Mouse (Mus musculus) forebrain, postnatal 0 days (tissue): Measurements from ENCODE around the gene Brpf3. TPM values are rescaled to one million over a fixed set of nuclear protein-coding genes. Genes with fewer than 3 reads are reported as not detected.
"Not testable (repeated sequence)": the region's sequence is repeated elsewhere in the genome, so short reads cannot be mapped to it uniquely, and the experiment has no call there.

Experiments
- ATAC-seq: fragments of 200-750 bp; cut with Nextera tagmentation; 2 replicates; pipeline ENCODE4 v1.8.0; 2017; ENCODE audit warnings: mild to moderate bottlenecking, moderate library complexity
- DNase-seq: peaks from one replicate; pipeline ENCODE4 v3.0.0-alpha.2; 2015
- H3K27ac ChIP-seq: fragments of 300-500 bp; sonication (generic); 2 replicates; pipeline ENCODE4 v1.5.1; 2014; ENCODE audit warnings: low read depth, mild to moderate bottlenecking, antibody characterized with exemption, low read length, moderate library complexity, mixed read lengths
- H3K27me3 ChIP-seq: fragments of 300-500 bp; sonication (generic); 2 replicates; pipeline ENCODE4 v1.6.1; 2014; ENCODE audit warnings: mild to moderate bottlenecking, low read length, mixed read lengths; ENCODE audit not compliant: insufficient read depth
- H3K36me3 ChIP-seq: fragments of 300-500 bp; sonication (generic); 2 replicates; pipeline ENCODE4 v1.6.1; 2014; ENCODE audit warnings: mild to moderate bottlenecking, moderate library complexity; ENCODE audit not compliant: insufficient read depth
- H3K4me1 ChIP-seq: fragments of 300-500 bp; sonication (generic); 2 replicates; pipeline ENCODE4 v1.6.1; 2014; ENCODE audit warnings: antibody characterized with exemption; ENCODE audit not compliant: insufficient read depth
- H3K4me2 ChIP-seq: fragments of 300-500 bp; sonication (generic); 2 replicates; pipeline ENCODE4 v1.6.1; 2014; ENCODE audit warnings: low read depth, mild to moderate bottlenecking, moderate library complexity
- H3K4me3 ChIP-seq: fragments of 300-500 bp; sonication (generic); 2 replicates; pipeline ENCODE4 v1.5.1; 2014; ENCODE audit warnings: low read depth, low read length, mixed read lengths
- H3K9ac ChIP-seq: fragments of 300-500 bp; sonication (generic); 2 replicates; pipeline ENCODE4 v1.6.1; 2014; ENCODE audit warnings: mild to moderate bottlenecking
- H3K9me3 ChIP-seq: fragments of 300-500 bp; sonication (generic); 2 replicates; pipeline ENCODE4 v1.6.1; 2016; ENCODE audit warnings: low read length
- CTCF ChIP-seq: sonication (generic); IDR thresholded peaks from 2 replicates; pipeline ENCODE4 v1.5.1; 2016; ENCODE audit warnings: antibody characterized with exemption, control low read depth, low read depth
- WGBS: fragments of 180-500 bp; shearing (Covaris S2); extraction: QIAGEN DNeasy Blood & Tissue Kit; methylation state at CpG from one replicate; pipeline ENCODE4 v1.1.7; 2014; 5-methylcytosine and 5-hydroxymethylcytosine counted together
- polyA plus RNA-seq: library from polyadenylated mRNA; unstranded; fragments of >200 nt; fragmentation: Nextera tagmentation; extraction: Ambion mirVana; gene quantifications from 2 replicates; pipeline ENCODE4 v1.2.1, GENCODE M21; 2015
- total RNA-seq: library from RNA; depleted of rRNA; stranded (reverse); fragments of >200 nt; gene quantifications from 2 replicates; pipeline ENCODE4 v1.2.3, GENCODE M21; 2014

Brpf3 gene
- total and polyA plus RNA-seq, 2 experiments from 2014 or later = 4.1 to 13.0 TPM

DNA sequence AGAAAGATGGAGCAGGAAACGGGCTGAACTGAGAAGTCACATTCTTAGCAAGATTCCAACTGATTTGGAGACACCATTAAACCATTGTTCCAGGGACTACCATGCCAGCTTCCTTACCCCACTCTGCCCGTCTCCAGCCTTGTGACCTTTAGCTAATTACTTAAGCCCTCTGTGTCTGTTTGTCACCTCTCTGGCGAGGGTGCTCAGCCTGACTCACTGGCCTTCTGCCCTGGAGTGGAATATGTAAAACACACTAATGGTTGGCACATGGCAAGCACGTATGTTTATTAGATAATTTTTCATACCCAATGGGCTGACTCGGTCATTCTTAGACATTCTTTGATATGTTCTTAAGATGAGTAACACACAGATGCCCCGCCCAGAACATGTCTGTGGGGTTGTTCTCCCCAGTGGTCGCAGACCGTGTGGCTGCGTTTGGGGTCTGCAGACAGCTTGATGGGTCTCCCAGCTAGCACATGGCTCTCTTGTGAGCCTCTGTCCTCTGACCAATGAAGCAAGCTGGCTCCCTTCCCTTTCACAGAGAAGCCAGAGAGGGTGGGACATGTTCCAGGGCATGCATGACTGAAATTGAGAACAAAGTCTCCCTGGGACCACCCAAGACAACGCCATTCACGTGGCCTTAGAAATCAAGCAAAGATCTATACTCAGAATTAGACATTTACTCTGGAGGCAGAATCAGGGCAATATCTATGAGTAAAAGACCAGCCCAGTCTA lies 33.9 kb upstream of the Brpf3 start:
- no peak overlapping the region for H3K4me2 ChIP-seq
- no peaks in the 10 kb centered on the region for H3K9me3 ChIP-seq
- no peak for TF ChIP-seq CTCF
- H3K27ac ChIP-seq = no peak overlapping the region
- WGBS = 74% methylated on average over 11 of the region's 11 CpGs
- no peak for ATAC-seq
- H3K27me3 ChIP-seq = peaks cover 26% of the 10 kb centered on the region
- H3K9ac ChIP-seq = no peak overlapping the region
- no peak for DNase-seq
- no peak overlapping the region for H3K4me3 ChIP-seq
- H3K36me3 ChIP-seq = no peaks in the 10 kb centered on the region
- peaks cover 5% of the 10 kb centered on the region; the same call in 1 of the 2 replicates for H3K4me1 ChIP-seq

DNA sequence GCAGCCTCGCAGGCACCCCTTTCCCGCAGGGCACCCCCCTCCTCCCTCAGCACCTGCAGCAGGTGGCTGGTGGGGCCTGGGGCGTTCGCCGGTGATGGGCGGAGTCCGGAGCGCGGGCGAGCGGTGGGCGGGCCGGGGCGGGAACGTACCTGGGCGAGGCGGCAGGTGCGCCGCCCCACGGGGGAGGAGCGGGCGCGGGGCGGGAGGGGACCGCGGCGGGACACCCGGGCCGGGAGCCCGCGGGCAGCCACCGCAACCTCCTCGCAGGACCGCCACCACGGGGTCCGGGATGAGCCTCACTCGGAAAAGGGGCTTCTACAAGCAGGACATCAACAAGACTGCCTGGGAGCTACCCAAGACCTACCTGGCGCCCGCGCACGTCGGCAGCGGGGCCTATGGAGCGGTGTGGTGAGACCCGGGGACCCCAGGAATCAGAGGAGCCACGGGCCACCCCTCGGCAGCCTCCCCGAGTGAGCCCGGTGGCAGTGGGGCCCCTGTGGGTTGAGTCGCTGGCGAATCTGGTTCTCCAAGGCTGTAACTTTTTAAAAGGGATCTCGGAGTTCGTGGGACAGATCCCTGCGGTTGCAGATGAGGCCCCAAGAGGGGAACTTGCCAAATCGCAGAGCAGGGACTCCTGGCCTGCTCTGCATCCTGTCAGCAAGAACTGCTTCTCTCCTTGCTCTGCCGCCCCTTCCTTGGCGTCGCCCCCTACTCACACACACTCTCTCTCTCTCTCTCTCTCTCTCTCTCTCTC lies 31.6 kb upstream of the Brpf3 start, which contains the start of gene Mapk13:
Mapk13 (plus strand) TSS at position 177 of the 754 bp plus-strand sequence.
- 0 out of 2 replicates have a peak within 1 kb of the TSS, but pooled peaks have one; percentile 33 for H3K9ac ChIP-seq
- peak; percentile 16 for DNase-seq
- no peak for TF ChIP-seq CTCF
- peak within 1 kb of the TSS; percentile 58 for H3K4me2 ChIP-seq
- peak within 1 kb of the TSS; percentile 33 for H3K4me3 ChIP-seq
- no peak within 1 kb of the TSS for H3K27ac ChIP-seq
- no peaks in the 10 kb centered on the region for H3K36me3 ChIP-seq
- H3K9me3 ChIP-seq = no peaks in the 10 kb centered on the region
- no peak for ATAC-seq
- peaks cover 5% of the 10 kb centered on the region; the same call in 1 of the 2 replicates for H3K4me1 ChIP-seq
- 5% methylated on average over 54 of the region's 58 CpGs for WGBS
- peaks cover 26% of the 10 kb centered on the region for H3K27me3 ChIP-seq

DNA sequence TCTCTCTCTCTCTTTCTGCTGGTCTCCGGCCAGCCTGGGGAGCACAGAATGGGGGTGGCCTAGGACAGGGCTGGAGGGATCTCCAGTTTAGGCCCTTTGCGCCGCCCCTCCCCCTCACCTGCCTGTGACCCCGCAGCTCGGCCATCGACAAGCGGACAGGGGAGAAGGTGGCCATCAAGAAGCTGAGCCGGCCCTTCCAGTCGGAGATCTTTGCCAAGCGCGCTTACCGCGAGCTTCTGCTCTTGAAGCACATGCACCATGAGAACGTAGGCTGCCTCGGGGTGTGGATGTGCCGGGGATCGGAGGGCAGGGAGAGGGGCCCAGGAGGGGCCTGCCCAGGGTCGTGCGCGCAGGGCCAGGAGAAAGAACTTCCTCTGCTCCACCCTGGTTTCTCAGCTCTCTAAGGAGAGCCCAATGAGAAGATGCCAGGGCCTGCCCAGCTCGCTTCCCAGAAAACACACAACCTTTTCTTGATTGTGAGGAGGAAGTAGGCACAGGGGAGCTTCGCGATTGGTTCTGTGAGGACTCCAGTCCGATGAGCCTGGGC lies 30.9 kb upstream of the Brpf3 start:
- Histone ChIP-seq H3K4me3 (peak overlapping the region; percentile 33), H3K36me3 (no peaks in the 10 kb centered on the region), H3K9ac (no peak overlapping the region), H3K27ac (no peak overlapping the region), H3K9me3 (no peaks in the 10 kb centered on the region), H3K27me3 (peaks cover 26% of the 10 kb centered on the region), H3K4me2 (peak overlapping the region; percentile 58), H3K4me1 (peaks cover 5% of the 10 kb centered on the region; the same call in 1 of the 2 replicates)
- 5% methylated on average over 24 of the region's 24 CpGs for WGBS
- no peak for TF ChIP-seq CTCF
- ATAC-seq (no peak), DNase-seq (peak; percentile 16)

DNA sequence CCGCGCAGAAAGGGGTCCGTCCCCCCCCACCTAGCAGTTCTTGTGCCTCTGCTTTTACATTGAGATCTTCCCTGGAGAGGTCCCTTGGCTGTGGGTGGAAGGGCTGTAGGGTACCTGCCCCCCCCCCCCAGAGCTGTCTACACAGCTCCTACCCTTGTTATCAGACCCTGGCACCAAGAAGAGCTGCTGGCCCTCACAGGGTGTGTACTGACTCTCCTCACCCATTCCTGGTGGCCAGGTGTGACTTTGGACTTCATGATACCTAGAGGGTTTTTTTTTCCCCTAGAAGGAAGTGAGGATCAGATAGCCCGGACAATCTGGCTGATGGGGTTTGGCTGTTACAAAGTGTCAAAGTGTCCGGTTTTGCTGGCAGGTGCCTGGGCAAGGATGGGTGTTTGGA lies 29.6 kb upstream of the Brpf3 start:
- peaks cover 5% of the 10 kb centered on the region; the same call in 1 of the 2 replicates for H3K4me1 ChIP-seq
- no peak overlapping the region for H3K27ac ChIP-seq
- H3K9ac ChIP-seq = no peak overlapping the region
- no peak overlapping the region for H3K4me2 ChIP-seq
- no peak for TF ChIP-seq CTCF
- H3K9me3 ChIP-seq = no peaks in the 10 kb centered on the region
- no peak for DNase-seq
- no peak overlapping the region for H3K4me3 ChIP-seq
- no peak for ATAC-seq
- no peaks in the 10 kb centered on the region for H3K36me3 ChIP-seq
- H3K27me3 ChIP-seq = peaks cover 26% of the 10 kb centered on the region
- WGBS = 94% methylated on average over 5 of the region's 5 CpGs

DNA sequence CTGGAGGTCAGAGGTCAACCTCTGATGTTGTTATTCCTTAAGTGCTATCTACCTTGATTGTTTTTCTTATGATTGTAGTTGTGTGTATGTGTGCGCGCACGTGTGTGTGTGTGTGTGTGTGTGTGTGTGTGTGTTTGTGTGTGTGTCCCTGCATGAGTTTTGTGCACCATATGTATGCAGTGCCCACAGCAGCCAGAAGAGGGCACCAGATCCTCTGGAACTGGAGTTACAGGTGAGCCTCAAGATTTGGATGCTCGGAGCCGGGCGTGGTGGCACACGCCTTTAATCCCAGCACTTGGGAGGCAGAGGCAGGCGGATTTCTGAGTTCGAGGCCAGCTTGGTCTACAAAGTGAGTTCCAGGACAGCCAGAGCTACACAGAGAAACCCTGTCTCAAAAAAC lies 26.6 kb upstream of the Brpf3 start:
- H3K4me1 ChIP-seq, H3K27ac ChIP-seq, H3K4me3 ChIP-seq, H3K9ac ChIP-seq, DNase-seq, ATAC-seq, H3K4me2 ChIP-seq, H3K9me3 ChIP-seq, H3K36me3 ChIP-seq: not testable (repeated sequence)
- 94% methylated on average over 9 of the region's 9 CpGs for WGBS
- TF ChIP-seq CTCF = peak; percentile 22; the same call in 1 of the 2 replicates
- H3K27me3 ChIP-seq = peaks cover 18% of the 10 kb centered on the region; the same call in 1 of the 2 replicates

DNA sequence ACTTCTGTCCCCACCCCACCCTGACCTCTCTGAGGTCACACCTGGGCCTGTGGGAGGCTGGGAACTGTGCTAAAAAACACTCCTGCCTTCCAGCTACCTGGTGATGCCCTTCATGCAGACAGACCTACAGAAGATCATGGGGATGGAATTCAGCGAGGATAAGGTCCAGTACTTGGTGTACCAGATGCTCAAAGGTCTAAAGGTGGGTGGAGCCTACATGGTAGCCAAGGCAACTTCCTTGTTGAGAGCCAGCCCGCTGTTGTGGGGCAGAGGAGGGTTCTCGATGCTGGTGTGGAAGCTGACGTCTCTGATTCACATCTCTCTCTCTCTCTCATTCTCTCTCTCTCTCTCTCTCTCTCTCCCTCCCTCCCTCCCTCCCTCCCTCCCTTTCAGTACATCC lies 25.7 kb upstream of the Brpf3 start:
- H3K4me1 ChIP-seq = no peaks in the 10 kb centered on the region
- no peak for ATAC-seq
- no peak for TF ChIP-seq CTCF
- H3K27me3 ChIP-seq = peaks cover 9% of the 10 kb centered on the region; the same call in 1 of the 2 replicates
- no peak overlapping the region for H3K9ac ChIP-seq
- no peak overlapping the region for H3K27ac ChIP-seq
- 80% methylated on average over 4 of the region's 4 CpGs for WGBS
- no peak overlapping the region for H3K4me3 ChIP-seq
- H3K9me3 ChIP-seq = no peaks in the 10 kb centered on the region
- H3K4me2 ChIP-seq = no peak overlapping the region
- H3K36me3 ChIP-seq = no peaks in the 10 kb centered on the region
- DNase-seq = no peak
